ENCODE assay signal across 10 mouse cellular contexts in the genomic region with DNA sequence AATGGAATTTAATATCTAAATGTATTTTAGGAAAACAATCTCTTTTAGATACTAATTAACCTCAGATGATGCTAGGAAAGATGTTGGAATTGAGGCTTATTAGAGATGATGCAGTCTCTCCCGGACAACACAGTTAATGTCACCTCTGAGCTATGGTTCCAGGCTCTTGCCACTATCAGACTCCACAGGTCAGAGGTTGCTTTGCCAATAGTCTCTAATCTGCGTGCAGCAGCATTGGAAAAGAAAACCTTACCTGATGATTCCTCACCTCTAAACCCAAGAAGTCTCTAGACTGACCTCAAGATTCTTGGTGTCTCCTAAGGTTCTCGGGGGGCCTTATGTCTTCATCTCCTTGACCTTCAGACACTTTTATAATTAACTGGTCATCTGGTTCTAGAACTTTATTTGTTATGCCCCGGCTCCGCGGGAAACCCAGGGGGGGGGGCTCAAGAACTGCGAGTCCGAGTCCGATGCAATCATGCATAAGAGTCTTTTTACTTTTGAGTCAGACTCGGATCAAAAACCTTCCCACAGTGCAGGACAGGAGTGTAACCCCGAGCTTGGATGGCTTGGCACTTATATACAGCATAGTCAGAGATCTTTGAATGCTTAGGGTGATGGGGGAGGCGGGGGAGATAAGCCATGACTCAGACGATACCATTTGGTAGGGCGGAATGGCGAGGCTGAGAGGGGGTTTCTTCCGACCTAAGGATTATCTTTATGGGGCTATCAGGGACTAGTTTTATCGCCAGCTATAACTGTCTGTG.
DNase-seq lines count a peak whose midpoint lies in the region; ATAC-seq lines count a peak whose summit lies in the region.
"Had no signal": no experiment of that assay in that cellular context is flagged by ENCODE, and none has a peak within 500 bp of the region (broad histone marks: within the 10 kb centered on the region; RNA-seq: fewer than 3 reads in every experiment).

No protein-coding gene starts in this region.

- H3K4me2 ChIP-seq in heart, embryonic 15.5 days, result peak overlapping the region; percentile 56
- H3K4me2 ChIP-seq in embryonic facial prominence, embryonic 13.5 days, result peak overlapping the region; percentile 50
- peak overlapping the region; percentile 52 for H3K4me2 ChIP-seq in hindbrain, embryonic 15.5 days
- peak overlapping the region; percentile 35 for H3K4me2 ChIP-seq in midbrain, embryonic 11.5 days

- no peak for DNase-seq in heart, postnatal 10 days
- DNase-seq in midbrain, embryonic 11.5 days (ENCODE audit: low spot score, missing footprints), result no peak
- no peak for DNase-seq in adrenal gland, adult 18-20 months (ENCODE audit: low spot score in 2 of 2)
- no peak for DNase-seq in adrenal gland, postnatal 4 days (ENCODE audit: low spot score in 2 of 2)
- DNase-seq in cerebellum, postnatal 25 days, result no peak
- DNase-seq: gastrocnemius, postnatal 25 days had no signal

- ATAC-seq in heart, embryonic 15.5 days (replicated peaks; ENCODE audit: insufficient number of reproducible peaks, insufficient read depth, low FRiP score, low read depth), result no peak
- no peak for ATAC-seq in embryonic facial prominence, embryonic 13.5 days (ENCODE audit: insufficient number of reproducible peaks, insufficient read depth, low FRiP score, low TSS enrichment, low read depth)
- peak; percentile 66; the same call in 1 of the 2 replicates for ATAC-seq in hindbrain, embryonic 15.5 days (ENCODE audit: low FRiP score, low read depth)
- ATAC-seq in midbrain, embryonic 11.5 days (ENCODE audit: low FRiP score), result no peak

- WGBS in heart, embryonic 15.5 days, result 7% methylated on average over 17 of the region's 17 CpGs
- 8% methylated on average over 17 of the region's 17 CpGs for WGBS in embryonic facial prominence, embryonic 13.5 days
- 10% methylated on average over 17 of the region's 17 CpGs for WGBS in hindbrain, embryonic 15.5 days
- 9% methylated on average over 17 of the region's 17 CpGs for WGBS in midbrain, embryonic 11.5 days

- peak overlapping the region; percentile 30 for H3K4me3 ChIP-seq in heart, embryonic 15.5 days
- peak overlapping the region; percentile 7; the same call in 1 of the 2 replicates for H3K4me3 ChIP-seq in embryonic facial prominence, embryonic 13.5 days
- H3K4me3 ChIP-seq in hindbrain, embryonic 15.5 days, result peak overlapping the region; percentile 30
- no peak overlapping the region for H3K4me3 ChIP-seq in midbrain, embryonic 11.5 days (ENCODE audit: low read depth, low read length)

- H3K9ac ChIP-seq in heart, embryonic 15.5 days, result no peak overlapping the region
- no peak overlapping the region for H3K9ac ChIP-seq in embryonic facial prominence, embryonic 13.5 days
- no peak overlapping the region for H3K9ac ChIP-seq in hindbrain, embryonic 15.5 days
- no peak overlapping the region for H3K9ac ChIP-seq in midbrain, embryonic 11.5 days (ENCODE audit: low read length)

- H3K4me1 ChIP-seq in heart, embryonic 15.5 days (replicated peaks), result peaks cover 12% of the 10 kb centered on the region
- H3K4me1 ChIP-seq in embryonic facial prominence, embryonic 13.5 days, result peaks cover 10% of the 10 kb centered on the region
- peaks cover 8% of the 10 kb centered on the region; the same call in 1 of the 2 replicates for H3K4me1 ChIP-seq in hindbrain, embryonic 15.5 days (replicated peaks)
- H3K4me1 ChIP-seq in midbrain, embryonic 11.5 days (ENCODE audit: control insufficient read depth, insufficient read depth, low read length), result peaks cover 3% of the 10 kb centered on the region; the same call in 1 of the 2 replicates

- no peaks in the 10 kb centered on the region for H3K36me3 ChIP-seq in heart, embryonic 15.5 days
- no peaks in the 10 kb centered on the region for H3K36me3 ChIP-seq in embryonic facial prominence, embryonic 13.5 days
- no peaks in the 10 kb centered on the region for H3K36me3 ChIP-seq in hindbrain, embryonic 15.5 days
- no peaks in the 10 kb centered on the region for H3K36me3 ChIP-seq in midbrain, embryonic 11.5 days (ENCODE audit: control insufficient read depth, insufficient read depth, low read length)

- H3K27me3 ChIP-seq in heart, embryonic 15.5 days, result no peaks in the 10 kb centered on the region
- H3K27me3 ChIP-seq in embryonic facial prominence, embryonic 13.5 days, result peaks cover 18% of the 10 kb centered on the region
- H3K27me3 ChIP-seq in hindbrain, embryonic 15.5 days, result no peaks in the 10 kb centered on the region; the same call in 1 of the 2 replicates
- peaks cover 6% of the 10 kb centered on the region; the same call in 1 of the 2 replicates for H3K27me3 ChIP-seq in midbrain, embryonic 11.5 days (ENCODE audit: control insufficient read depth, insufficient read depth, low read length)
- H3K27me3 ChIP-seq: CH12.LX had no signal

- intact Hi-C loops in heart, postnatal 10 days (cut with DNase I), result no loop called here

- peak overlapping the region; percentile 11; the same call in 1 of the 2 replicates for H3K27ac ChIP-seq in heart, embryonic 15.5 days
- H3K27ac ChIP-seq in embryonic facial prominence, embryonic 13.5 days, result no peak overlapping the region
- no peak overlapping the region for H3K27ac ChIP-seq in hindbrain, embryonic 15.5 days (replicated peaks)
- no peak overlapping the region for H3K27ac ChIP-seq in midbrain, embryonic 11.5 days (ENCODE audit: low read depth, low read length)

- H3K9me3 ChIP-seq in heart, embryonic 15.5 days (replicated peaks), result no peaks in the 10 kb centered on the region
- H3K9me3 ChIP-seq in embryonic facial prominence, embryonic 13.5 days, result peaks cover 3% of the 10 kb centered on the region; the same call in 1 of the 2 replicates
- H3K9me3 ChIP-seq in hindbrain, embryonic 15.5 days, result no peaks in the 10 kb centered on the region
- no peaks in the 10 kb centered on the region for H3K9me3 ChIP-seq in midbrain, embryonic 11.5 days (ENCODE audit: control insufficient read depth, low read length)
